ENCODE assay signal across 12 mouse cellular contexts in genomic region chr12:82664598-82664997, GRCm38 (mm10).
DNase-seq lines count a peak whose midpoint lies in the region; ATAC-seq and TF ChIP-seq lines count a peak whose summit lies in the region.
"Had no signal": no experiment of that assay in that cellular context is flagged by ENCODE, and none has a peak within 500 bp of the region (broad histone marks: within the 10 kb centered on the region; RNA-seq: fewer than 3 reads in every experiment).

No protein-coding gene starts in this region.

- H3K27ac ChIP-seq in intestine, embryonic 15.5 days, result no peak overlapping the region
- no peak overlapping the region for H3K27ac ChIP-seq in intestine, postnatal 0 days (ENCODE audit: low read depth, low read length)
- H3K27ac ChIP-seq in embryonic facial prominence, embryonic 14.5 days (replicated peaks; ENCODE audit: low read depth, low read length), result no peak overlapping the region
- peak overlapping the region; percentile 91 for H3K27ac ChIP-seq in heart, embryonic 13.5 days (replicated peaks)
- H3K27ac ChIP-seq in forebrain, embryonic 10.5 days, result no peak overlapping the region
- H3K27ac ChIP-seq in hindbrain, embryonic 16.5 days (ENCODE audit: low read depth, low read length), result no peak overlapping the region
- H3K27ac ChIP-seq: limb, embryonic 13.5 days; midbrain, embryonic 15.5 days had no signal

- no peaks in the 10 kb centered on the region for H3K27me3 ChIP-seq in intestine, embryonic 15.5 days (replicated peaks)
- no peaks in the 10 kb centered on the region for H3K27me3 ChIP-seq in intestine, postnatal 0 days (replicated peaks; ENCODE audit: control insufficient read depth, insufficient read depth, low read length)
- H3K27me3 ChIP-seq in embryonic facial prominence, embryonic 14.5 days (replicated peaks; ENCODE audit: control insufficient read depth, insufficient read depth, low read length), result no peaks in the 10 kb centered on the region
- H3K27me3 ChIP-seq in heart, embryonic 13.5 days (replicated peaks), result no peaks in the 10 kb centered on the region
- no peaks in the 10 kb centered on the region for H3K27me3 ChIP-seq in forebrain, embryonic 10.5 days (ENCODE audit: poor library complexity, severe bottlenecking)
- H3K27me3 ChIP-seq in hindbrain, embryonic 16.5 days (replicated peaks; ENCODE audit: control insufficient read depth, insufficient read depth, low read length), result no peaks in the 10 kb centered on the region
- H3K27me3 ChIP-seq: limb, embryonic 13.5 days; midbrain, embryonic 15.5 days had no signal

- intact Hi-C loops in gastrocnemius, postnatal 14 days (cut with DNase I; ENCODE audit: low total_unique reads), result no loop called here

- H3K4me2 ChIP-seq in intestine, embryonic 15.5 days (replicated peaks), result 0 out of 2 replicates have a peak overlapping the region, but pooled peaks have one; percentile 7
- H3K4me2 ChIP-seq in intestine, postnatal 0 days (replicated peaks; ENCODE audit: low read depth), result no peak overlapping the region
- no peak overlapping the region for H3K4me2 ChIP-seq in embryonic facial prominence, embryonic 14.5 days (ENCODE audit: low read depth, low read length)
- peak overlapping the region; percentile 52 for H3K4me2 ChIP-seq in heart, embryonic 13.5 days
- H3K4me2 ChIP-seq in hindbrain, embryonic 16.5 days (ENCODE audit: low read length), result no peak overlapping the region
- H3K4me2 ChIP-seq: limb, embryonic 13.5 days; midbrain, embryonic 15.5 days had no signal

- no peaks in the 10 kb centered on the region for H3K36me3 ChIP-seq in intestine, embryonic 15.5 days
- H3K36me3 ChIP-seq in intestine, postnatal 0 days (ENCODE audit: control insufficient read depth, insufficient read depth), result no peaks in the 10 kb centered on the region
- H3K36me3 ChIP-seq in embryonic facial prominence, embryonic 14.5 days (ENCODE audit: control insufficient read depth, insufficient read depth, low read length), result no peaks in the 10 kb centered on the region
- H3K36me3 ChIP-seq in heart, embryonic 13.5 days, result no peaks in the 10 kb centered on the region
- H3K36me3 ChIP-seq in forebrain, embryonic 10.5 days (replicated peaks), result no peaks in the 10 kb centered on the region
- H3K36me3 ChIP-seq in hindbrain, embryonic 16.5 days (ENCODE audit: control insufficient read depth, insufficient read depth, low read length), result no peaks in the 10 kb centered on the region
- H3K36me3 ChIP-seq: limb, embryonic 13.5 days; midbrain, embryonic 15.5 days had no signal

- H3K4me3 ChIP-seq in intestine, embryonic 15.5 days (replicated peaks), result no peak overlapping the region
- no peak overlapping the region for H3K4me3 ChIP-seq in intestine, postnatal 0 days (ENCODE audit: low read depth, low read length)
- no peak overlapping the region for H3K4me3 ChIP-seq in embryonic facial prominence, embryonic 14.5 days (ENCODE audit: low read depth, low read length)
- peak overlapping the region; percentile 11; the same call in 1 of the 2 replicates for H3K4me3 ChIP-seq in heart, embryonic 13.5 days
- no peak overlapping the region for H3K4me3 ChIP-seq in forebrain, embryonic 10.5 days
- H3K4me3 ChIP-seq in hindbrain, embryonic 16.5 days (ENCODE audit: low read length), result no peak overlapping the region
- H3K4me3 ChIP-seq: limb, embryonic 13.5 days; midbrain, embryonic 15.5 days had no signal

- DNase-seq in embryonic facial prominence, embryonic 14.5 days (ENCODE audit: low spot score), result peak; percentile 74
- DNase-seq in lung, postnatal 14 days, result peak; percentile 21
- no peak for DNase-seq in forebrain, embryonic 10.5 days (ENCODE audit: extremely low spot score, low spot score)
- DNase-seq in gastrocnemius, postnatal 14 days, result no peak
- DNase-seq: cerebellum, adult 11 months; thymus, postnatal 4 days had no signal

- peak; percentile 36; the same call in 1 of the 2 replicates for ATAC-seq in intestine, embryonic 15.5 days
- no peak for ATAC-seq in intestine, postnatal 0 days
- peak; percentile 57; the same call in 1 of the 2 replicates for ATAC-seq in embryonic facial prominence, embryonic 14.5 days (ENCODE audit: low read depth)
- ATAC-seq in heart, embryonic 13.5 days (ENCODE audit: extremely low read depth, insufficient number of reproducible peaks, low FRiP score, low TSS enrichment), result no peak
- no peak for ATAC-seq in hindbrain, embryonic 16.5 days
- ATAC-seq: midbrain, embryonic 15.5 days had no signal

- WGBS in intestine, embryonic 15.5 days, result 40% methylated on average over 7 of the region's 7 CpGs
- 52% methylated on average over 7 of the region's 7 CpGs for WGBS in intestine, postnatal 0 days
- 48% methylated on average over 7 of the region's 7 CpGs for WGBS in embryonic facial prominence, embryonic 14.5 days
- 15% methylated on average over 7 of the region's 7 CpGs for WGBS in heart, embryonic 13.5 days
- WGBS in forebrain, embryonic 10.5 days, result 91% methylated on average over 7 of the region's 7 CpGs
- 70% methylated on average over 7 of the region's 7 CpGs for WGBS in hindbrain, embryonic 16.5 days

- H3K9me3 ChIP-seq in intestine, embryonic 15.5 days, result no peaks in the 10 kb centered on the region
- no peaks in the 10 kb centered on the region for H3K9me3 ChIP-seq in intestine, postnatal 0 days (ENCODE audit: control insufficient read depth)
- H3K9me3 ChIP-seq in embryonic facial prominence, embryonic 14.5 days (ENCODE audit: control insufficient read depth, low read length), result no peaks in the 10 kb centered on the region
- no peaks in the 10 kb centered on the region for H3K9me3 ChIP-seq in heart, embryonic 13.5 days
- no peaks in the 10 kb centered on the region for H3K9me3 ChIP-seq in forebrain, embryonic 10.5 days
- no peaks in the 10 kb centered on the region for H3K9me3 ChIP-seq in hindbrain, embryonic 16.5 days (ENCODE audit: control insufficient read depth, low read length)
- H3K9me3 ChIP-seq: limb, embryonic 13.5 days; midbrain, embryonic 15.5 days had no signal

- no peak overlapping the region for H3K9ac ChIP-seq in intestine, embryonic 15.5 days
- H3K9ac ChIP-seq in intestine, postnatal 0 days (ENCODE audit: low read depth, low read length), result no peak overlapping the region
- H3K9ac ChIP-seq in embryonic facial prominence, embryonic 14.5 days (ENCODE audit: low read depth, low read length), result no peak overlapping the region
- peak overlapping the region; percentile 44 for H3K9ac ChIP-seq in heart, embryonic 13.5 days
- H3K9ac ChIP-seq in hindbrain, embryonic 16.5 days (ENCODE audit: low read depth, low read length), result no peak overlapping the region
- H3K9ac ChIP-seq: limb, embryonic 13.5 days; midbrain, embryonic 15.5 days had no signal

- no peaks in the 10 kb centered on the region for H3K4me1 ChIP-seq in intestine, embryonic 15.5 days (replicated peaks)
- no peaks in the 10 kb centered on the region for H3K4me1 ChIP-seq in intestine, postnatal 0 days (replicated peaks; ENCODE audit: control insufficient read depth, insufficient read depth, low read length)
- no peaks in the 10 kb centered on the region for H3K4me1 ChIP-seq in embryonic facial prominence, embryonic 14.5 days (ENCODE audit: control insufficient read depth, insufficient read depth, low read length)
- peaks cover 43% of the 10 kb centered on the region for H3K4me1 ChIP-seq in heart, embryonic 13.5 days
- no peaks in the 10 kb centered on the region for H3K4me1 ChIP-seq in forebrain, embryonic 10.5 days
- no peaks in the 10 kb centered on the region for H3K4me1 ChIP-seq in hindbrain, embryonic 16.5 days (ENCODE audit: control insufficient read depth, insufficient read depth, low read depth, low read length)
- H3K4me1 ChIP-seq: midbrain, embryonic 15.5 days had no signal

- no peak for TF ChIP-seq CTCF in intestine, postnatal 0 days (IDR thresholded peaks at IDR 0.05; ENCODE audit: low read depth)

Comparison
In these comparisons a context has a peak if more than half of its experiments do, and no peak if none do; other contexts are left out.
1. ATAC-seq: peak in intestine, embryonic 15.5 days (single experiment) and embryonic facial prominence, embryonic 14.5 days (single experiment); none in intestine, postnatal 0 days (single experiment), heart, embryonic 13.5 days (single experiment) and hindbrain, embryonic 16.5 days (single experiment).
2. H3K4me2 ChIP-seq: peak in intestine, embryonic 15.5 days (single experiment) and heart, embryonic 13.5 days (single experiment); none in intestine, postnatal 0 days (single experiment), embryonic facial prominence, embryonic 14.5 days (single experiment) and hindbrain, embryonic 16.5 days (single experiment).
3. DNase-seq: peak in embryonic facial prominence, embryonic 14.5 days (single experiment) and lung, postnatal 14 days (single experiment); none in forebrain, embryonic 10.5 days (single experiment) and gastrocnemius, postnatal 14 days (single experiment).